Mouse (Mus musculus) hindbrain, embryonic 16.5 days (tissue): ENCODE measurements at regions not wholly inside any gene's neighbourhood (a gene's known extent, or its start where the extent isn't known, plus 50 kb on each side); places are given as distances from the start of the nearest gene placed in this dataset.

Experiments used
- ATAC-seq: fragments of 200-750 bp; cut with Nextera tagmentation; 2 replicates; pipeline ENCODE4 v1.8.0; 2017; ENCODE audit warnings: moderate TSS enrichment, moderate library complexity
- H3K27ac ChIP-seq: fragments of 300-500 bp; sonication (generic); 2 replicates; pipeline ENCODE4 v1.5.1; 2014; ENCODE audit warnings: low read depth, mild to moderate bottlenecking, control low read depth, low read length, moderate library complexity
- H3K27me3 ChIP-seq: fragments of 300-500 bp; sonication (generic); replicated peaks from 2 replicates; pipeline ENCODE4 v1.6.1; 2014; ENCODE audit warnings: low read length; ENCODE audit not compliant: control insufficient read depth, insufficient read depth
- H3K36me3 ChIP-seq: fragments of 300-500 bp; sonication (generic); 2 replicates; pipeline ENCODE4 v1.6.1; 2014; ENCODE audit warnings: mild to moderate bottlenecking, low read length, moderate library complexity, mixed read lengths; ENCODE audit not compliant: control insufficient read depth, insufficient read depth
- H3K4me1 ChIP-seq: fragments of 300-500 bp; sonication (generic); 2 replicates; pipeline ENCODE4 v1.6.1; 2014; ENCODE audit warnings: low read depth, low read length; ENCODE audit not compliant: control insufficient read depth, insufficient read depth
- H3K4me2 ChIP-seq: fragments of 300-500 bp; sonication (generic); 2 replicates; pipeline ENCODE4 v1.6.1; 2014; ENCODE audit warnings: mild to moderate bottlenecking, low read length, control low read depth, moderate library complexity
- H3K4me3 ChIP-seq: fragments of 300-500 bp; sonication (generic); 2 replicates; pipeline ENCODE4 v1.5.1; 2014; ENCODE audit warnings: mild to moderate bottlenecking, low read length, control low read depth, moderate library complexity
- H3K9ac ChIP-seq: fragments of 300-500 bp; sonication (generic); 2 replicates; pipeline ENCODE4 v1.6.1; 2014; ENCODE audit warnings: low read depth, mild to moderate bottlenecking, control low read depth, low read length, moderate library complexity
- H3K9me3 ChIP-seq: fragments of 300-500 bp; sonication (generic); 2 replicates; pipeline ENCODE4 v1.6.1; 2014; ENCODE audit warnings: mild to moderate bottlenecking, low read length, moderate library complexity; ENCODE audit not compliant: control insufficient read depth
- WGBS: fragments of 180-500 bp; shearing (Covaris S2); extraction: QIAGEN DNeasy Blood & Tissue Kit; methylation state at CpG from one replicate; pipeline ENCODE4 v1.1.7; 2014; 5-methylcytosine and 5-hydroxymethylcytosine counted together

GRCm38 (mm10) chr10:9173509-9173908 lies 287.6 kb upstream of the Sash1 start:
- Histone ChIP-seq H3K36me3 (no peaks in the 10 kb centered on the region), H3K9me3 (no peaks in the 10 kb centered on the region), H3K9ac (no peak overlapping the region), H3K27me3 (no peaks in the 10 kb centered on the region), H3K4me3 (no peak overlapping the region), H3K4me2 (no peak overlapping the region), H3K4me1 (no peaks in the 10 kb centered on the region), H3K27ac (no peak overlapping the region)
- WGBS: 82% methylated on average over 2 of the region's 2 CpGs
- no peak for ATAC-seq

GRCm38 (mm10) chr10:9168725-9169124 lies 282.9 kb upstream of the Sash1 start:
- no peaks in the 10 kb centered on the region for H3K27me3 ChIP-seq
- H3K4me2 ChIP-seq: no peak overlapping the region
- H3K36me3 ChIP-seq: no peaks in the 10 kb centered on the region
- WGBS: 47% methylated on average over 7 of the region's 7 CpGs
- H3K4me1 ChIP-seq: no peaks in the 10 kb centered on the region
- no peak overlapping the region for H3K27ac ChIP-seq
- no peak for ATAC-seq
- H3K9me3 ChIP-seq: no peaks in the 10 kb centered on the region
- H3K9ac ChIP-seq: no peak overlapping the region
- no peak overlapping the region for H3K4me3 ChIP-seq

- ATAC-seq: peak; percentile 79
- WGBS: 40% methylated on average over 12 of the region's 12 CpGs
- peak overlapping the region; percentile 18 for H3K4me3 ChIP-seq
- peak overlapping the region; percentile 28; the same call in 1 of the 2 replicates for H3K9ac ChIP-seq
- H3K27me3 ChIP-seq: no peaks in the 10 kb centered on the region
- H3K36me3 ChIP-seq: no peaks in the 10 kb centered on the region
- no peaks in the 10 kb centered on the region for H3K9me3 ChIP-seq
- peak overlapping the region; percentile 42 for H3K4me2 ChIP-seq
- peak overlapping the region; percentile 33 for H3K27ac ChIP-seq
- H3K4me1 ChIP-seq: no peaks in the 10 kb centered on the region
Measured at GRCm38 (mm10) chr10:9166017-9166416, 280.1 kb upstream of the Sash1 start.

- H3K9ac ChIP-seq: peak overlapping the region; percentile 28; the same call in 1 of the 2 replicates
- no peaks in the 10 kb centered on the region for H3K4me1 ChIP-seq
- H3K4me2 ChIP-seq: peak overlapping the region; percentile 42
- H3K27ac ChIP-seq: peak overlapping the region; percentile 33
- no peaks in the 10 kb centered on the region for H3K27me3 ChIP-seq
- H3K4me3 ChIP-seq: peak overlapping the region; percentile 18
- peak; percentile 52 for ATAC-seq
- no peaks in the 10 kb centered on the region for H3K9me3 ChIP-seq
- H3K36me3 ChIP-seq: no peaks in the 10 kb centered on the region
- WGBS: 69% methylated on average over 12 of the region's 12 CpGs
Measured at GRCm38 (mm10) chr10:9165598-9165997, 279.7 kb upstream of the Sash1 start.

- Histone ChIP-seq H3K9me3 (no peaks in the 10 kb centered on the region), H3K27me3 (no peaks in the 10 kb centered on the region), H3K4me1 (no peaks in the 10 kb centered on the region), H3K4me3 (no peak overlapping the region), H3K27ac (no peak overlapping the region), H3K4me2 (no peak overlapping the region), H3K36me3 (no peaks in the 10 kb centered on the region), H3K9ac (no peak overlapping the region)
- no peak for ATAC-seq
- WGBS: 68% methylated on average over 7 of the region's 7 CpGs
Measured at GRCm38 (mm10) chr10:9164333-9164732, 278.5 kb upstream of the Sash1 start.

- Histone ChIP-seq H3K9me3 (no peaks in the 10 kb centered on the region), H3K36me3 (no peaks in the 10 kb centered on the region), H3K4me2 (no peak overlapping the region), H3K4me3 (no peak overlapping the region), H3K4me1 (no peaks in the 10 kb centered on the region), H3K27me3 (no peaks in the 10 kb centered on the region), H3K27ac (no peak overlapping the region), H3K9ac (no peak overlapping the region)
- WGBS: 96% methylated on average over 7 of the region's 7 CpGs
- no peak for ATAC-seq
Measured at GRCm38 (mm10) chr10:9161597-9161996, 275.7 kb upstream of the Sash1 start.

GRCm38 (mm10) chr10:9157299-9158215 lies 271.7 kb upstream of the Sash1 start:
- 53% methylated on average over 10 of the region's 10 CpGs for WGBS
- Histone ChIP-seq H3K4me2 (no peak overlapping the region), H3K9me3 (no peaks in the 10 kb centered on the region), H3K27ac (no peak overlapping the region), H3K36me3 (no peaks in the 10 kb centered on the region), H3K27me3 (no peaks in the 10 kb centered on the region), H3K9ac (no peak overlapping the region), H3K4me3 (no peak overlapping the region), H3K4me1 (no peaks in the 10 kb centered on the region)
- ATAC-seq: no peak

GRCm38 (mm10) chr10:9136099-9136498 lies 250.2 kb upstream of the Sash1 start:
- no peak for ATAC-seq
- no peak overlapping the region for H3K4me3 ChIP-seq
- 93% methylated on average over 2 of the region's 2 CpGs for WGBS
- H3K27me3 ChIP-seq: no peaks in the 10 kb centered on the region
- H3K27ac ChIP-seq: no peak overlapping the region
- H3K36me3 ChIP-seq: no peaks in the 10 kb centered on the region
- no peaks in the 10 kb centered on the region for H3K9me3 ChIP-seq
- H3K4me2 ChIP-seq: no peak overlapping the region
- no peak overlapping the region for H3K9ac ChIP-seq
- H3K4me1 ChIP-seq: no peaks in the 10 kb centered on the region

- no peak overlapping the region for H3K4me3 ChIP-seq
- H3K9me3 ChIP-seq: no peaks in the 10 kb centered on the region
- no peaks in the 10 kb centered on the region for H3K36me3 ChIP-seq
- WGBS: 64% methylated on average over 9 of the region's 9 CpGs
- H3K9ac ChIP-seq: no peak overlapping the region
- H3K27ac ChIP-seq: no peak overlapping the region
- peak; percentile 42 for ATAC-seq
- H3K4me1 ChIP-seq: no peaks in the 10 kb centered on the region
- H3K27me3 ChIP-seq: no peaks in the 10 kb centered on the region
- no peak overlapping the region for H3K4me2 ChIP-seq
Measured at GRCm38 (mm10) chr10:9134293-9135021, 248.6 kb upstream of the Sash1 start.
